Mouse (Mus musculus) thymus, adult 2 months (tissue): ENCODE data around the gene Rock2. TPM values are rescaled to one million over a fixed set of nuclear protein-coding genes. Genes with fewer than 3 reads are reported as not detected.

ENCODE experiments used
- DNase-seq: peaks from one replicate; pipeline ENCODE4 v3.0.0; 2021
- H3K27ac ChIP-seq: fragments of 200-500 bp; 2 replicates; pipeline ENCODE4 v1.5.1; 2012; ENCODE audit warnings: low read length, control low read depth; ENCODE audit not compliant: control insufficient read depth, insufficient read depth
- H3K27me3 ChIP-seq: fragments of 200-500 bp; 2 replicates; pipeline ENCODE4 v1.6.1; 2012; ENCODE audit warnings: mild to moderate bottlenecking, low read length, moderate library complexity, mixed read lengths; ENCODE audit not compliant: control insufficient read depth, insufficient read depth
- H3K36me3 ChIP-seq: fragments of 200-500 bp; 2 replicates; pipeline ENCODE4 v1.6.1; 2012; ENCODE audit warnings: mild to moderate bottlenecking, low read length, moderate library complexity; ENCODE audit not compliant: control insufficient read depth, insufficient read depth
- H3K4me1 ChIP-seq: fragments of 200-500 bp; replicated peaks from 2 replicates; pipeline ENCODE4 v1.6.1; 2012; ENCODE audit warnings: low read length; ENCODE audit not compliant: control insufficient read depth, insufficient read depth
- H3K4me3 ChIP-seq: fragments of 200-500 bp; 2 replicates; pipeline ENCODE4 v1.5.1; 2012; ENCODE audit warnings: mild to moderate bottlenecking, low read length, control low read depth, moderate library complexity; ENCODE audit not compliant: control insufficient read depth, insufficient read depth
- CTCF ChIP-seq: fragments of 200-500 bp; IDR thresholded peaks from 2 replicates; pipeline ENCODE4 v1.5.1; 2012; ENCODE audit warnings: mild to moderate bottlenecking, control low read depth, low read length, moderate library complexity, borderline replicate concordance; ENCODE audit not compliant: control insufficient read depth, poor library complexity, insufficient read depth; ENCODE audit errors: extremely low read depth
- POLR2A ChIP-seq: fragments of 200-500 bp; IDR thresholded peaks from 2 replicates; pipeline ENCODE4 v1.6.1; 2012; ENCODE audit warnings: mild to moderate bottlenecking, low read length, control low read depth, moderate library complexity; ENCODE audit not compliant: control insufficient read depth, poor library complexity, insufficient read depth; ENCODE audit errors: extremely low read depth
- WGBS: fragments of 180-500 bp; shearing (Covaris S2); methylation state at CpG from one replicate; pipeline ENCODE4 v1.1.7; 2018; 5-methylcytosine and 5-hydroxymethylcytosine counted together
- polyA plus RNA-seq: library from polyadenylated mRNA; depleted of rRNA; stranded (reverse); fragments of >200 nt; gene quantifications from 2 replicates; pipeline ENCODE4 v1.2.3, GENCODE M21; 2012

Rock2 gene
- polyA plus RNA-seq, 1 experiment, result 5.4 TPM

- TF ChIP-seq POLR2A (no peak), CTCF (no peak)
- WGBS, result 30% methylated on average over 3 of the region's 3 CpGs
- no peaks in the 10 kb centered on the region for H3K36me3 ChIP-seq
- DNase-seq, result no peak
- H3K27ac ChIP-seq, result no peak overlapping the region
- no peak overlapping the region for H3K4me3 ChIP-seq
- H3K27me3 ChIP-seq, result no peaks in the 10 kb centered on the region
- H3K4me1 ChIP-seq, result peaks cover 3% of the 10 kb centered on the region; the same call in 1 of the 2 replicates
Observed at GRCm38 (mm10) chr12:16865871-16866270, 28.8 kb upstream of the Rock2 start.

GRCm38 (mm10) chr12:16866460-16866859, 28.2 kb upstream of the Rock2 start:
- no peaks in the 10 kb centered on the region for H3K27me3 ChIP-seq

GRCm38 (mm10) chr12:16867306-16867705, 27.4 kb upstream of the Rock2 start:
- WGBS, result 78% methylated on average over 7 of the region's 7 CpGs
- no peak for TF ChIP-seq CTCF
- no peak for TF ChIP-seq POLR2A
- Histone ChIP-seq H3K27me3 (no peaks in the 10 kb centered on the region), H3K4me1 (peaks cover 3% of the 10 kb centered on the region; the same call in 1 of the 2 replicates), H3K36me3 (no peaks in the 10 kb centered on the region), H3K27ac (no peak overlapping the region), H3K4me3 (no peak overlapping the region)
- no peak for DNase-seq

More at GRCm38 (mm10) chr12:16866460-16866859, 28.2 kb upstream of the Rock2 start:
- TF ChIP-seq CTCF (no peak), POLR2A (no peak)
- H3K27ac ChIP-seq, result no peak overlapping the region
- DNase-seq, result no peak
- peaks cover 3% of the 10 kb centered on the region; the same call in 1 of the 2 replicates for H3K4me1 ChIP-seq
- H3K4me3 ChIP-seq, result no peak overlapping the region
- H3K36me3 ChIP-seq, result no peaks in the 10 kb centered on the region
- 32% methylated on average over 3 of the region's 3 CpGs for WGBS

GRCm38 (mm10) chr12:16868618-16869017, 26.1 kb upstream of the Rock2 start:
- Histone ChIP-seq H3K4me3 (no peak overlapping the region), H3K4me1 (peaks cover 4% of the 10 kb centered on the region; the same call in 1 of the 2 replicates), H3K36me3 (no peaks in the 10 kb centered on the region), H3K27ac (no peak overlapping the region), H3K27me3 (no peaks in the 10 kb centered on the region)
- WGBS, result 88% methylated on average over 6 of the region's 6 CpGs
- no peak for TF ChIP-seq CTCF
- no peak for TF ChIP-seq POLR2A
- DNase-seq, result no peak

GRCm38 (mm10) chr12:16869091-16869778, 25.5 kb upstream of the Rock2 start:
- Histone ChIP-seq H3K27me3 (no peaks in the 10 kb centered on the region), H3K27ac (no peak overlapping the region), H3K36me3 (no peaks in the 10 kb centered on the region), H3K4me3 (no peak overlapping the region), H3K4me1 (peaks cover 9% of the 10 kb centered on the region; the same call in 1 of the 2 replicates)
- no peak for TF ChIP-seq POLR2A
- no peak for TF ChIP-seq CTCF
- DNase-seq, result no peak
- WGBS, result 89% methylated on average over 8 of the region's 8 CpGs

- no peaks in the 10 kb centered on the region for H3K36me3 ChIP-seq
- H3K27ac ChIP-seq, result no peak overlapping the region
- no peaks in the 10 kb centered on the region for H3K27me3 ChIP-seq
- H3K4me1 ChIP-seq, result peaks cover 12% of the 10 kb centered on the region; the same call in 1 of the 2 replicates
- 85% methylated on average over 9 of the region's 9 CpGs for WGBS
- H3K4me3 ChIP-seq, result no peak overlapping the region
- no peak for DNase-seq
- TF ChIP-seq POLR2A (no peak), CTCF (no peak)
Observed at GRCm38 (mm10) chr12:16869870-16870404, 24.8 kb upstream of the Rock2 start.
